Mouse (Mus musculus) ES-E14 (cell line): ENCODE data around the gene Kif26a. TPM values are rescaled to one million over a fixed set of nuclear protein-coding genes. Genes with fewer than 3 reads are reported as not detected.

ENCODE experiments used
- DNase-seq: peaks from one replicate; pipeline ENCODE4 v3.0.0-alpha.2; 2013; ENCODE audit warnings: low read depth, low spot score
- H3K27ac ChIP-seq: 2 replicates; pipeline ENCODE4 v1.5.1; 2012; ENCODE audit warnings: low read depth, mild to moderate bottlenecking, low read length, moderate library complexity, mixed read lengths; ENCODE audit not compliant: poor library complexity, insufficient read depth, severe bottlenecking
- H3K36me3 ChIP-seq: 2 replicates; pipeline ENCODE4 v1.6.1; 2012; ENCODE audit warnings: mild to moderate bottlenecking, low read length, moderate library complexity, mixed read lengths; ENCODE audit not compliant: control insufficient read depth, poor library complexity, insufficient read depth, severe bottlenecking
- H3K4me1 ChIP-seq, 2 experiments: fragments of 150-350 bp in 1 of 2; sonication (generic) in 1 of 2; 2 replicates each; pipeline ENCODE4 v1.6.1; 2012; ENCODE audit warnings: low read length in 2 of 2, mild to moderate bottlenecking in 1 of 2, mixed read lengths in 1 of 2; ENCODE audit not compliant: control insufficient read depth in 2 of 2, insufficient read depth in 2 of 2, poor library complexity in 1 of 2
- H3K4me3 ChIP-seq, 2 experiments: fragments of 150-350 bp in 1 of 2; sonication (generic) in 1 of 2; 2 replicates each; pipeline ENCODE4 v1.5.1; 2012; ENCODE audit warnings: low read length in 2 of 2, low read depth in 1 of 2, mild to moderate bottlenecking in 1 of 2, mixed read lengths in 1 of 2; ENCODE audit not compliant: insufficient read depth in 1 of 2, poor library complexity in 1 of 2, severe bottlenecking in 1 of 2
- H3K9ac ChIP-seq: 2 replicates; pipeline ENCODE4 v1.6.1; 2012; ENCODE audit warnings: low read depth, mild to moderate bottlenecking, low read length, mixed read lengths; ENCODE audit not compliant: poor library complexity, insufficient read depth, severe bottlenecking
- H3K9me3 ChIP-seq: fragments of 150-350 bp; sonication (generic); 2 replicates; pipeline ENCODE4 v1.6.1; 2012; ENCODE audit warnings: low read depth, mild to moderate bottlenecking, low read length; ENCODE audit not compliant: control insufficient read depth, insufficient read depth
- CHD2 ChIP-seq: IDR thresholded peaks from 2 replicates; pipeline ENCODE4 v1.6.1; 2014; ENCODE audit warnings: mild to moderate bottlenecking, low read depth, low read length, inconsistent platforms
- HCFC1 ChIP-seq: IDR thresholded peaks from 2 replicates; pipeline ENCODE4 v1.6.1; 2012; ENCODE audit warnings: low read length, inconsistent platforms, borderline replicate concordance; ENCODE audit not compliant: insufficient read depth
- MAFK ChIP-seq: IDR thresholded peaks from 2 replicates; pipeline ENCODE4 v1.6.1; 2014; ENCODE audit warnings: mild to moderate bottlenecking, low read depth, low read length, inconsistent platforms; ENCODE audit not compliant: insufficient read depth
- ZC3H11A ChIP-seq: IDR thresholded peaks from 2 replicates; pipeline ENCODE4 v1.6.1; 2012; ENCODE audit warnings: low read depth, mild to moderate bottlenecking, inconsistent platforms, low read length, borderline replicate concordance
- ZNF384 ChIP-seq: IDR thresholded peaks from 2 replicates; pipeline ENCODE4 v1.6.1; 2012; ENCODE audit warnings: low read depth, low read length, inconsistent platforms
- in situ Hi-C, 2 experiments: fragments of 600-800 bp; cut with MboI; formaldehyde crosslinking; loops; one replicate each; pipeline ENCODE4 v1.15.1; 2025; ENCODE audit warnings: low sequenced_read_pairs in 2 of 2, inconsistent platforms in 1 of 2; ENCODE audit not compliant: unreplicated experiment in 2 of 2
- total RNA-seq: library from RNA; depleted of rRNA; stranded (reverse); fragments of 300-350 nt; gene quantifications from 2 replicates; pipeline ENCODE4 v1.2.3, GENCODE M21; 2012

Gene Kif26a
- total RNA-seq, 1 experiment = 6.1 TPM

- H3K4me3 ChIP-seq = no peak overlapping the region
- no peak overlapping the region for H3K27ac ChIP-seq
- no peak for DNase-seq
- H3K4me1 ChIP-seq = peaks cover 0 to 7% of the 10 kb centered on the region in 2 experiments; a peak in 1 of 4 replicates
- no peaks in the 10 kb centered on the region for H3K9me3 ChIP-seq
- H3K36me3 ChIP-seq = peaks cover 3% of the 10 kb centered on the region; the same call in 1 of the 2 replicates
- TF ChIP-seq MAFK = no peak
- no peak for TF ChIP-seq ZC3H11A
- TF ChIP-seq CHD2 = no peak
- no peak for TF ChIP-seq HCFC1
- no peak for TF ChIP-seq ZNF384
- in situ Hi-C loops = no loop called here
- no peak overlapping the region for H3K9ac ChIP-seq
Measured at GRCm38 (mm10) chr12:112181921-112182608, 36.1 kb downstream of the Kif26a start.

- Histone ChIP-seq H3K36me3 (peaks cover 3% of the 10 kb centered on the region; the same call in 1 of the 2 replicates), H3K4me1 (peaks cover 0 to 7% of the 10 kb centered on the region in 2 experiments; a peak in 1 of 4 replicates), H3K27ac (no peak overlapping the region), H3K9ac (no peak overlapping the region), H3K9me3 (no peaks in the 10 kb centered on the region), H3K4me3 (no peak overlapping the region)
- no peak for DNase-seq
- TF ChIP-seq ZNF384 (no peak), MAFK (no peak), HCFC1 (no peak), CHD2 (no peak), ZC3H11A (no peak)
- in situ Hi-C loops = no loop called here
Measured at GRCm38 (mm10) chr12:112182609-112182955, 36.6 kb downstream of the Kif26a start.

DNA sequence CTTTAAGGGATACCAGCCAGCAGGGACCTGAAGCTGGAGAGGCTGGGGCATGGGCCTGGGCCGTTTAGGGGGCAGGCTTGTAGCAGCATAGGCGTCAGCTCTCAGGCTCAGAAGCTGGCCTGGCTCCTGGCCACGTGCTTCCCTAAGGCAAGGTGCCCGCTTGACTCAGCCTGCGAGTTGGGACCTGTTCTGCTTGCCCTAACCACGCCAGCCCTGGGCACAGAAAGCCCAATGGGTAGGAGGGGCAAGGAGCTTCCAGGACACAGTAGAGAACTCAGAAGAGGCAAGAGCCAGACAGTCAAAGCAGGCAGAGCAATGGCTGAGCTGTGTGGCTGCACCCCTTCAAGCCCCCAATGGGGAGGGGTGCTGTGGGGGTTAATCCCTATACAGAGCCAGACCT lies 37.7 kb downstream of the Kif26a start:
- in situ Hi-C loops = no loop called here
- H3K4me3 ChIP-seq = no peak overlapping the region
- no peak for DNase-seq
- no peak overlapping the region for H3K9ac ChIP-seq
- H3K9me3 ChIP-seq = no peaks in the 10 kb centered on the region
- H3K4me1 ChIP-seq = peaks cover 0 to 7% of the 10 kb centered on the region in 2 experiments; a peak in 1 of 4 replicates
- TF ChIP-seq CHD2 (no peak), MAFK (no peak), ZNF384 (no peak), ZC3H11A (no peak), HCFC1 (no peak)
- no peak overlapping the region for H3K27ac ChIP-seq
- H3K36me3 ChIP-seq = peaks cover 3% of the 10 kb centered on the region; the same call in 1 of the 2 replicates

GRCm38 (mm10) chr12:112184390-112184789 lies 38.4 kb downstream of the Kif26a start:
- in situ Hi-C loops = no loop called here
- DNase-seq = peak; percentile 41
- Histone ChIP-seq H3K4me1 (peaks cover 0 to 7% of the 10 kb centered on the region in 2 experiments; a peak in 1 of 4 replicates), H3K36me3 (peaks cover 3% of the 10 kb centered on the region; the same call in 1 of the 2 replicates), H3K9ac (no peak overlapping the region), H3K4me3 (no peak overlapping the region), H3K9me3 (no peaks in the 10 kb centered on the region), H3K27ac (no peak overlapping the region)
- no peak for TF ChIP-seq ZC3H11A
- no peak for TF ChIP-seq MAFK
- TF ChIP-seq ZNF384 = no peak
- TF ChIP-seq CHD2 = no peak
- TF ChIP-seq HCFC1 = no peak

DNA sequence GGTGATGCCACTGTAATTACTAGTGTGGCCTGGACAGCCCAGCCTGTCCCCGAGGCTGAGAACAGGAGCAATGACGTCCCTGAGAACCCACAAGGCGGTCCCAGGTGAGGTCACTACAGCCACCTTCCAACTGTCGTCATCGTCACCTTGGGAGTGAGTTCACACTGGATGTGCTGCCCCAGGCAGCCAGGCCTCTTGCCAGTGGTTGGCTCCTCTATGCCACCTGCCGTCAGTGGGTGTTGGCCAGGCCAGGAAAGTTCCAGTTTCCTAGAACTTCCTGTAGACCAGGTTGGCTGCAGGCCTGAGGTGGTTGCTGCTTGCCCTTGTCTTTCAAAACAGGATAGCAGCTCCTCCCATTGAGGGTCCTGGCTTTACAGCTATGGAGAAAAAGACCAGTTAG lies 40.9 kb downstream of the Kif26a start:
- H3K36me3 ChIP-seq = no peaks in the 10 kb centered on the region
- DNase-seq = no peak
- no peak for TF ChIP-seq ZC3H11A
- TF ChIP-seq CHD2 = no peak
- no peak for TF ChIP-seq HCFC1
- TF ChIP-seq ZNF384 = no peak
- TF ChIP-seq MAFK = no peak
- in situ Hi-C loops = no loop called here
- H3K9ac ChIP-seq = no peak overlapping the region
- H3K4me1 ChIP-seq = peaks cover 0 to 5% of the 10 kb centered on the region in 2 experiments; a peak in 1 of 4 replicates
- H3K27ac ChIP-seq = no peak overlapping the region
- no peaks in the 10 kb centered on the region for H3K9me3 ChIP-seq
- no peak overlapping the region for H3K4me3 ChIP-seq
